Mouse (Mus musculus) liver, embryonic 14.5 days (tissue): ENCODE results near the gene Crybb3. TPM values are rescaled to one million over a fixed set of nuclear protein-coding genes. Genes with fewer than 3 reads are reported as not detected.

Experiments used
- ATAC-seq: fragments of 200-750 bp; cut with Nextera tagmentation; 2 replicates; pipeline ENCODE4 v1.8.0; 2017; ENCODE audit warnings: moderate number of reproducible peaks, mild to moderate bottlenecking, moderate library complexity; ENCODE audit not compliant: insufficient read depth
- DNase-seq, 3 experiments: peaks; one replicate each; pipeline ENCODE4 v3.0.0-alpha.2; 2012 to 2013; ENCODE audit warnings: low read depth in 3 of 3, low spot score in 3 of 3
- H3K27ac ChIP-seq: fragments of 300-500 bp; sonication (generic); 2 replicates; pipeline ENCODE4 v1.5.1; 2014; ENCODE audit warnings: moderate library complexity, mild to moderate bottlenecking, control low read depth, inconsistent platforms
- H3K27me3 ChIP-seq: fragments of 300-500 bp; sonication (generic); 2 replicates; pipeline ENCODE4 v1.6.1; 2014; ENCODE audit warnings: mild to moderate bottlenecking, low read length, moderate library complexity; ENCODE audit not compliant: control insufficient read depth, insufficient read depth
- H3K36me3 ChIP-seq: fragments of 300-500 bp; sonication (generic); replicated peaks from 2 replicates; pipeline ENCODE4 v1.6.1; 2014; ENCODE audit warnings: low read depth; ENCODE audit not compliant: control insufficient read depth, insufficient read depth
- H3K4me1 ChIP-seq, 2 experiments: fragments of 200-500 bp in 1 of 2; fragments of 300-500 bp in 1 of 2; sonication (generic) in 1 of 2; replicated peaks; 2 replicates each; pipeline ENCODE4 v1.6.1; 2012 to 2014; ENCODE audit warnings: antibody characterized with exemption in 1 of 2, inconsistent platforms in 1 of 2, low read length in 1 of 2; ENCODE audit not compliant: control insufficient read depth in 2 of 2, insufficient read depth in 2 of 2
- H3K4me2 ChIP-seq: fragments of 300-500 bp; sonication (generic); 2 replicates; pipeline ENCODE4 v1.6.1; 2014; ENCODE audit warnings: low read depth, mild to moderate bottlenecking, control low read depth, moderate library complexity
- H3K4me3 ChIP-seq, 2 experiments: fragments of 200-500 bp in 1 of 2; fragments of 300-500 bp in 1 of 2; sonication (generic) in 1 of 2; 2 replicates each; pipeline ENCODE4 v1.5.1; 2012 to 2014; ENCODE audit warnings: low read depth in 2 of 2, low read length in 2 of 2, mild to moderate bottlenecking in 2 of 2, control low read depth in 1 of 2, inconsistent platforms in 1 of 2, moderate library complexity in 1 of 2; ENCODE audit not compliant: insufficient read depth in 1 of 2
- H3K9ac ChIP-seq: fragments of 300-500 bp; sonication (generic); replicated peaks from 2 replicates; pipeline ENCODE4 v1.6.1; 2014; ENCODE audit warnings: mild to moderate bottlenecking, control low read depth, moderate library complexity
- H3K9me3 ChIP-seq: fragments of 300-500 bp; sonication (generic); 2 replicates; pipeline ENCODE4 v1.6.1; 2016; ENCODE audit warnings: low read length, mixed read lengths; ENCODE audit not compliant: control insufficient read depth
- CTCF ChIP-seq: IDR thresholded peaks from 2 replicates; pipeline ENCODE4 v1.5.1; 2016; ENCODE audit warnings: antibody characterized with exemption, low read depth, control low read depth
- EP300 ChIP-seq: IDR thresholded peaks from 2 replicates; pipeline ENCODE4 v1.6.1; 2016; ENCODE audit warnings: antibody characterized with exemption, low read depth
- WGBS: fragments of 180-500 bp; shearing (Covaris S2); extraction: QIAGEN DNeasy Blood & Tissue Kit; methylation state at CpG from one replicate; pipeline ENCODE4 v1.1.7; 2014; ENCODE audit not compliant: insufficient replicate concordance; 5-methylcytosine and 5-hydroxymethylcytosine counted together
- polyA plus RNA-seq, 2 experiments: library from polyadenylated mRNA; depleted of rRNA in 1 of 2; stranded (reverse) in 1 of 2; unstranded in 1 of 2; fragments of >200 nt; fragmentation: Nextera tagmentation in 1 of 2; extraction: Ambion mirVana in 1 of 2; gene quantifications; 2 replicates each; pipeline versions ENCODE4 v1.2.1 to v1.2.3; 2012 to 2014

Crybb3 gene
- polyA plus RNA-seq, 2 experiments = 0.06 TPM; not detected in 1

GRCm38 (mm10) chr5:113035094-113036047 is 46.0 kb downstream of the Crybb3 start:
- ATAC-seq (no peak), DNase-seq (no peak)
- Histone ChIP-seq H3K4me2 (no peak overlapping the region), H3K4me3 (no peak overlapping the region), H3K36me3 (no peaks in the 10 kb centered on the region), H3K9me3 (no peaks in the 10 kb centered on the region), H3K4me1 (peaks cover 0 to 5% of the 10 kb centered on the region in 2 experiments; a peak in 1 of 4 replicates), H3K27ac (no peak overlapping the region), H3K27me3 (no peaks in the 10 kb centered on the region), H3K9ac (no peak overlapping the region)
- WGBS = 24% methylated on average over 10 of the region's 10 CpGs
- TF ChIP-seq CTCF (no peak), EP300 (no peak)

GRCm38 (mm10) chr5:113031201-113031754 is 50.1 kb downstream of the Crybb3 start:
- Histone ChIP-seq H3K4me2 (no peak overlapping the region), H3K27me3 (no peaks in the 10 kb centered on the region), H3K36me3 (no peaks in the 10 kb centered on the region), H3K9ac (no peak overlapping the region), H3K27ac (no peak overlapping the region), H3K4me3 (no peak overlapping the region), H3K9me3 (no peaks in the 10 kb centered on the region), H3K4me1 (peaks cover 0 to 5% of the 10 kb centered on the region in 2 experiments; a peak in 1 of 4 replicates)
- 70% methylated on average over 15 of the region's 15 CpGs for WGBS
- no peak for TF ChIP-seq EP300
- TF ChIP-seq CTCF = no peak
- no peak for ATAC-seq
- DNase-seq = no peak

GRCm38 (mm10) chr5:113030082-113030481 is 51.3 kb downstream of the Crybb3 start:
- no peak overlapping the region for H3K27ac ChIP-seq
- no peaks in the 10 kb centered on the region for H3K36me3 ChIP-seq
- no peak overlapping the region for H3K4me2 ChIP-seq
- no peak overlapping the region for H3K4me3 ChIP-seq
- peaks cover 0 to under 1% of the 10 kb centered on the region in 2 experiments; a peak in 1 of 4 replicates for H3K4me1 ChIP-seq
- no peaks in the 10 kb centered on the region for H3K27me3 ChIP-seq
- no peak overlapping the region for H3K9ac ChIP-seq
- DNase-seq (no peak), ATAC-seq (no peak)
- 44% methylated on average over 3 of the region's 3 CpGs for WGBS
- no peak for TF ChIP-seq EP300
- no peak for TF ChIP-seq CTCF
- H3K9me3 ChIP-seq = no peaks in the 10 kb centered on the region

GRCm38 (mm10) chr5:113026706-113027105 is 54.7 kb downstream of the Crybb3 start:
- no peak overlapping the region for H3K4me2 ChIP-seq
- no peak overlapping the region for H3K9ac ChIP-seq
- TF ChIP-seq EP300 (no peak), CTCF (no peak)
- H3K27me3 ChIP-seq = no peaks in the 10 kb centered on the region
- ATAC-seq = no peak
- peaks cover 0 to 5% of the 10 kb centered on the region in 2 experiments; a peak in 2 of 4 replicates for H3K4me1 ChIP-seq
- no peak overlapping the region for H3K4me3 ChIP-seq
- no peak for DNase-seq
- H3K27ac ChIP-seq = no peak overlapping the region
- no peaks in the 10 kb centered on the region for H3K36me3 ChIP-seq
- no peaks in the 10 kb centered on the region for H3K9me3 ChIP-seq
- WGBS = 49% methylated on average over 5 of the region's 5 CpGs

Other genes starting within 250 kb of the Crybb3 start
- 0.02 and 0.03 TPM in 2 replicates for gene Myo18b, start 185.2 kb downstream of the Crybb3 start, polyA plus RNA-seq (2012; rRNA removed)
- gene Myo18b, start 185.2 kb downstream of the Crybb3 start, polyA plus RNA-seq (2014; fragmentation: Nextera tagmentation; extraction: Ambion mirVana) = not detected in 2 replicates
- 1.7 and 2.0 TPM in 2 replicates for gene Grk3, start 65.8 kb downstream of the Crybb3 start, polyA plus RNA-seq (2012; rRNA removed)
- 0.73 and 1.4 TPM in 2 replicates for gene Grk3, start 65.8 kb downstream of the Crybb3 start, polyA plus RNA-seq (2014; fragmentation: Nextera tagmentation; extraction: Ambion mirVana)
- gene Crybb2, start 11.5 kb downstream of the Crybb3 start, polyA plus RNA-seq (2012; rRNA removed) = not detected in 2 replicates
- gene Crybb2, start 11.5 kb downstream of the Crybb3 start, polyA plus RNA-seq (2014; fragmentation: Nextera tagmentation; extraction: Ambion mirVana) = not detected in 2 replicates
- gene 2900026A02Rik, start 139.7 kb upstream of the Crybb3 start, polyA plus RNA-seq (2012; rRNA removed) = 1.1 and 1.2 TPM in 2 replicates
- 0.63 and 0.68 TPM in 2 replicates for gene 2900026A02Rik, start 139.7 kb upstream of the Crybb3 start, polyA plus RNA-seq (2014; fragmentation: Nextera tagmentation; extraction: Ambion mirVana)
- not detected in 2 replicates for gene Tmem211, start 145.3 kb upstream of the Crybb3 start, polyA plus RNA-seq (2012; rRNA removed)
- not detected in 2 replicates for gene Tmem211, start 145.3 kb upstream of the Crybb3 start, polyA plus RNA-seq (2014; fragmentation: Nextera tagmentation; extraction: Ambion mirVana)
- 1.4 and 1.5 TPM in 2 replicates for gene Sgsm1, start 229.2 kb upstream of the Crybb3 start, polyA plus RNA-seq (2012; rRNA removed)
- gene Sgsm1, start 229.2 kb upstream of the Crybb3 start, polyA plus RNA-seq (2014; fragmentation: Nextera tagmentation; extraction: Ambion mirVana) = 0.86 and 1.4 TPM in 2 replicates